Mouse (Mus musculus) yolk sac, embryonic 10.5 days (tissue): ENCODE measurements at regions not wholly inside any gene's neighbourhood (a gene's known extent, or its start where the extent isn't known, plus 50 kb on each side); places are given as distances from the start of the nearest gene placed in this dataset.

Experiments used
- DNase-seq: peaks from one replicate; pipeline ENCODE4 v3.0.0-alpha.2; 2017; ENCODE audit warnings: low spot score

GRCm38 (mm10) chr14:18394071-18394745, 62.5 kb upstream of the Ube2e1 start:
- DNase-seq = no peak

GRCm38 (mm10) chr14:18391824-18392486, 60.3 kb upstream of the Ube2e1 start:
- DNase-seq = no peak

- no peak for DNase-seq
Measured at GRCm38 (mm10) chr14:18389390-18389789, 57.7 kb upstream of the Ube2e1 start.

DNA sequence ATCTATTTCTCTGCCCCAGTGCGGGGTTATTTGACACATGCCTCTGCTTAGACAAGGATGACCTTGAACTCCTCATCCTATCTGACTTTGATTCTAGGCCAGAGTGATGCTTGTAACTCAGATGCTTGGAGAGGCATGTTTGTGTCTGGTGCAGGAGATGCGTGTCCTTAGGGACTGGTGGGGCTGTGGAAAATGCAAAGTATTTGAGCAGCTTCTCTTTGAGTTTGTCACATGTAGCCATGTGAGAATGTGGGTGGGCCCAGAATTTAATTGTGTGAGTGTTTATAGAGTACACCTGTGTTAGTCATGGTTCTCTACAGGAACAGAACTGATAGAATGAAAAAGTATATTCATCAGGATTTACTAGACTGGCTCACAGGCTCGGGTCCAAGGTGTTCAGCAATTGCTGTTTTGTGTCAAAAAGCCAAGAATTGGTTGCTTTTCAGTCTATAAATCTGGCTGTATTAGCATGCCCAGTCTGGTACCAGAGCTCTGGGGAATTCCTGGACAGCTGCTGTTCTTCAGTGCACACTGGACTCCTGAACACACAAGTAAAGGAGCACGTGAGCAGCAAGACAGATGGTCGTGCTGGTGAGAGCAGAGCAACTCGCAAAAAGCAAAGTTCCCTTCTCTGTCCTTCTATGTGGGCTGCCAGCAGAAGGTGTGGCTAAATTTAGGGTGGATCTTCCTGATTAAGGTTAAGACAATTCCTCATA, 54.5 kb upstream of the Ube2e1 start:
- DNase-seq = no peak
